Mouse (Mus musculus) cerebellum, postnatal 14 days (tissue): ENCODE data around the gene Ube2q1.

Experiments
- DNase-seq, 2 experiments: peaks; one replicate each; pipeline ENCODE4 v3.0.0; 2021; ENCODE audit warnings: mixed read lengths in 2 of 2

The Ube2q1 gene

GRCm38 (mm10) chr3:89821548-89822480 is 48.4 kb downstream of the Ube2q1 start:
- no peak for DNase-seq

GRCm38 (mm10) chr3:89823594-89823993 is 50.2 kb downstream of the Ube2q1 start:
- no peak for DNase-seq

- DNase-seq: no peak
Observed at GRCm38 (mm10) chr3:89826295-89826694, 52.9 kb downstream of the Ube2q1 start.

GRCm38 (mm10) chr3:89830815-89831591 is 57.6 kb downstream of the Ube2q1 start, which contains the start of gene She:
TSS of gene She (plus strand) at chr3:89831370.
- no peak for DNase-seq
